Mouse (Mus musculus): Measurements from ENCODE around the gene Epor. TPM values are rescaled to one million over a fixed set of nuclear protein-coding genes. Genes with fewer than 3 reads are reported as not detected.

Gene Epor
- total and polyA plus RNA-seq, 3 experiments = 192 to 440 TPM; not detected in 1

- no peak for TF ChIP-seq USF2 (IDR thresholded peaks at IDR 0.05; ENCODE audit: borderline replicate concordance in 1 of 2, insufficient read depth in 1 of 2, low read depth in 1 of 2, low read length in 2 of 2)
- TF ChIP-seq ZMIZ1 (IDR thresholded peaks at IDR 0.05; ENCODE audit: low read depth, low read length) = peak; percentile 68; the same call in 1 of the 2 replicates
- no peak for TF ChIP-seq CHD2 (IDR thresholded peaks at IDR 0.05; ENCODE audit: low read length)
- no peak for TF ChIP-seq ELF1 (IDR thresholded peaks at IDR 0.05; ENCODE audit: low read depth, low read length)
- TF ChIP-seq GATA1 (IDR thresholded peaks at IDR 0.05; ENCODE audit: low read depth, low read length) = no peak
- no peak for TF ChIP-seq SMC3 (IDR thresholded peaks at IDR 0.05; ENCODE audit: low read depth, low read length)
- TF ChIP-seq CTCF (IDR thresholded peaks at IDR 0.05 in 2 of 3, conservative IDR thresholded peaks at IDR 0.05 in 1 of 3; ENCODE audit: control insufficient read depth in 1 of 3, insufficient read depth in 1 of 3, low read depth in 2 of 3, low read length in 3 of 3, poor library complexity in 1 of 3, severe bottlenecking in 1 of 3) = no peak
- TF ChIP-seq NRF1 (IDR thresholded peaks at IDR 0.05; ENCODE audit: insufficient read depth, low read depth, low read length, poor library complexity, severe bottlenecking) = peak; percentile 27; the same call in 1 of the 2 replicates
- peak; percentile 42; the same call in 1 of the 2 replicates for TF ChIP-seq MAX (IDR thresholded peaks at IDR 0.05; ENCODE audit: low read length)
These were observed 33.0 kb upstream of the Epor start (continued) for GRCm38 (mm10) chr9:21996178-21996867.

- Histone ChIP-seq H3K4me3 (ENCODE audit: control insufficient read depth in 1 of 2, insufficient read depth in 1 of 2, low read depth in 2 of 2, low read length in 2 of 2) (no peak overlapping the region), H3K27ac (ENCODE audit: control insufficient read depth, low read depth, low read length) (no peak overlapping the region), H3K9ac (ENCODE audit: control insufficient read depth, low read depth, low read length, poor library complexity, severe bottlenecking) (no peak overlapping the region), H3K36me3 (ENCODE audit: control insufficient read depth in 1 of 2, insufficient read depth in 2 of 2, low read length in 2 of 2) (no peaks in the 10 kb centered on the region), H3K9me3 (replicated peaks; ENCODE audit: insufficient read depth, low read length) (no peaks in the 10 kb centered on the region), H3K4me1 (ENCODE audit: control insufficient read depth in 1 of 2, insufficient read depth in 2 of 2, low read length in 2 of 2) (no peaks in the 10 kb centered on the region), H3K27me3 (ENCODE audit: control insufficient read depth in 1 of 2, insufficient read depth in 2 of 2, low read length in 2 of 2) (0 out of 4 replicates have a peak, but pooled peaks cover 0 to 2% of the 10 kb centered on the region in 2 experiments), H3K79me2 (ENCODE audit: control insufficient read depth, insufficient read depth, low read length, poor library complexity) (no peaks in the 10 kb centered on the region)
- no peak for TF ChIP-seq MAX (IDR thresholded peaks at IDR 0.05; ENCODE audit: low read length)
- no peak for TF ChIP-seq UBTF (IDR thresholded peaks at IDR 0.05; ENCODE audit: borderline replicate concordance, insufficient read depth, low read depth, low read length)
- TF ChIP-seq MXI1 (IDR thresholded peaks at IDR 0.05; ENCODE audit: low read depth, low read length) = no peak
- TF ChIP-seq NRF1 (IDR thresholded peaks at IDR 0.05; ENCODE audit: insufficient read depth, low read depth, low read length, poor library complexity, severe bottlenecking) = no peak
- TF ChIP-seq GATA1 (IDR thresholded peaks at IDR 0.05; ENCODE audit: low read depth, low read length) = no peak
- TF ChIP-seq MAZ (IDR thresholded peaks at IDR 0.05; ENCODE audit: low read depth, low read length) = no peak
- no peak for TF ChIP-seq ZMIZ1 (IDR thresholded peaks at IDR 0.05; ENCODE audit: low read depth, low read length)
- TF ChIP-seq ZNF384 (IDR thresholded peaks at IDR 0.05; ENCODE audit: low read depth, low read length) = no peak
- TF ChIP-seq MEF2A (IDR thresholded peaks at IDR 0.05; ENCODE audit: extremely low read depth, insufficient replicate concordance, low read depth, low read length, poor library complexity, severe bottlenecking) = no peak
- TF ChIP-seq CHD1 (IDR thresholded peaks at IDR 0.05; ENCODE audit: low read depth, low read length) = no peak
- TF ChIP-seq GABPA (IDR thresholded peaks at IDR 0.05; ENCODE audit: low read depth, low read length) = no peak
- TF ChIP-seq SMC3 (IDR thresholded peaks at IDR 0.05; ENCODE audit: low read depth, low read length) = no peak
- no peak for DNase-seq (ENCODE audit: low read depth, low spot score)
These were observed 28.9 kb upstream of the Epor start for GRCm38 (mm10) chr9:21992227-21992626.
